Comparison of ENCODE assay signal across 27 mouse cellular contexts in genomic region chr2:148021016-148021415, GRCm38 (mm10). TPM values are rescaled to one million over a fixed set of nuclear protein-coding genes. Genes with fewer than 3 reads are reported as not detected.
DNase-seq lines count a peak whose midpoint lies in the region; ATAC-seq lines count a peak whose summit lies in the region.
"Had no signal": no experiment of that assay in that cellular context is flagged by ENCODE, and none has a peak within 500 bp of the region (broad histone marks: within the 10 kb centered on the region; RNA-seq: fewer than 3 reads in every experiment).

No protein-coding gene starts in this region.

- no peak overlapping the region for H3K4me2 ChIP-seq in hindbrain, embryonic 11.5 days (replicated peaks; ENCODE audit: low read depth, low read length)
- no peak overlapping the region for H3K4me2 ChIP-seq in hindbrain, embryonic 16.5 days (ENCODE audit: low read length)
- peak overlapping the region; percentile 6 for H3K4me2 ChIP-seq in lung, embryonic 16.5 days (ENCODE audit: low read depth, low read length)
- no peak overlapping the region for H3K4me2 ChIP-seq in midbrain, embryonic 13.5 days (replicated peaks)
- H3K4me2 ChIP-seq in midbrain, embryonic 16.5 days (ENCODE audit: low read length): no peak overlapping the region
- H3K4me2 ChIP-seq: embryonic facial prominence, embryonic 13.5 days; heart, embryonic 13.5 days; hindbrain, embryonic 15.5 days; intestine, embryonic 15.5 days; stomach, embryonic 15.5 days had no signal

- WGBS in hindbrain, embryonic 11.5 days: 22% methylated on average over 9 of the region's 9 CpGs
- WGBS in hindbrain, embryonic 16.5 days: 13% methylated on average over 9 of the region's 9 CpGs
- 28% methylated on average over 9 of the region's 9 CpGs for WGBS in lung, embryonic 16.5 days
- WGBS in midbrain, embryonic 13.5 days: 12% methylated on average over 9 of the region's 9 CpGs
- 13% methylated on average over 9 of the region's 9 CpGs for WGBS in midbrain, embryonic 16.5 days

- H3K4me3 ChIP-seq in hindbrain, embryonic 11.5 days (ENCODE audit: low read depth, low read length): no peak overlapping the region
- H3K4me3 ChIP-seq in hindbrain, embryonic 16.5 days (ENCODE audit: low read length): no peak overlapping the region
- no peak overlapping the region; the same call in 1 of the 2 replicates for H3K4me3 ChIP-seq in lung, embryonic 16.5 days (ENCODE audit: low read length)
- no peak overlapping the region for H3K4me3 ChIP-seq in midbrain, embryonic 13.5 days (replicated peaks)
- H3K4me3 ChIP-seq in midbrain, embryonic 16.5 days (ENCODE audit: low read depth, low read length): no peak overlapping the region
- H3K4me3 ChIP-seq: embryonic facial prominence, embryonic 13.5 days; forebrain, embryonic 10.5 days; heart, embryonic 13.5 days; hindbrain, embryonic 15.5 days; intestine, embryonic 15.5 days; stomach, embryonic 15.5 days had no signal

- H3K4me1 ChIP-seq in hindbrain, embryonic 11.5 days (replicated peaks; ENCODE audit: control insufficient read depth, insufficient read depth, low read length): no peaks in the 10 kb centered on the region
- no peaks in the 10 kb centered on the region for H3K4me1 ChIP-seq in hindbrain, embryonic 16.5 days (ENCODE audit: control insufficient read depth, insufficient read depth, low read depth, low read length)
- peaks cover 7% of the 10 kb centered on the region; the same call in 1 of the 2 replicates for H3K4me1 ChIP-seq in lung, embryonic 16.5 days (replicated peaks; ENCODE audit: control insufficient read depth, insufficient read depth, low read length)
- H3K4me1 ChIP-seq in midbrain, embryonic 13.5 days (replicated peaks): peaks cover 7% of the 10 kb centered on the region
- H3K4me1 ChIP-seq in midbrain, embryonic 16.5 days (ENCODE audit: control insufficient read depth, insufficient read depth, low read length): no peaks in the 10 kb centered on the region
- H3K4me1 ChIP-seq: embryonic facial prominence, embryonic 13.5 days; heart, embryonic 13.5 days; hindbrain, embryonic 15.5 days; intestine, embryonic 15.5 days had no signal

- H3K27ac ChIP-seq in hindbrain, embryonic 11.5 days (ENCODE audit: low read depth, low read length): no peak overlapping the region
- no peak overlapping the region for H3K27ac ChIP-seq in hindbrain, embryonic 16.5 days (ENCODE audit: low read depth, low read length)
- H3K27ac ChIP-seq in lung, embryonic 16.5 days (ENCODE audit: low read length): no peak overlapping the region
- H3K27ac ChIP-seq in midbrain, embryonic 13.5 days: peak overlapping the region; percentile 32; the same call in 1 of the 2 replicates
- no peak overlapping the region for H3K27ac ChIP-seq in midbrain, embryonic 16.5 days (ENCODE audit: low read length)
- H3K27ac ChIP-seq: embryonic facial prominence, embryonic 13.5 days; forebrain, embryonic 10.5 days; heart, embryonic 13.5 days; hindbrain, embryonic 15.5 days; intestine, embryonic 15.5 days; liver, embryonic 14.5 days; stomach, embryonic 15.5 days had no signal

- peaks cover 70% of the 10 kb centered on the region for H3K27me3 ChIP-seq in hindbrain, embryonic 11.5 days (ENCODE audit: control insufficient read depth, insufficient read depth, low read length)
- peaks cover 60% of the 10 kb centered on the region for H3K27me3 ChIP-seq in hindbrain, embryonic 16.5 days (replicated peaks; ENCODE audit: control insufficient read depth, insufficient read depth, low read length)
- H3K27me3 ChIP-seq in lung, embryonic 16.5 days (ENCODE audit: control insufficient read depth, insufficient read depth, low read depth, low read length): 0 out of 2 replicates have a peak, but pooled peaks cover 4% of the 10 kb centered on the region
- H3K27me3 ChIP-seq in midbrain, embryonic 13.5 days: peaks cover 87% of the 10 kb centered on the region
- H3K27me3 ChIP-seq in midbrain, embryonic 16.5 days (ENCODE audit: control insufficient read depth, insufficient read depth, low read depth, low read length): peaks cover 56% of the 10 kb centered on the region
- H3K27me3 ChIP-seq: stomach, embryonic 15.5 days had no signal

- H3K36me3 ChIP-seq in hindbrain, embryonic 11.5 days (ENCODE audit: control insufficient read depth, insufficient read depth, low read length): no peaks in the 10 kb centered on the region
- no peaks in the 10 kb centered on the region for H3K36me3 ChIP-seq in hindbrain, embryonic 16.5 days (ENCODE audit: control insufficient read depth, insufficient read depth, low read length)
- H3K36me3 ChIP-seq in lung, embryonic 16.5 days (ENCODE audit: control insufficient read depth, insufficient read depth, low read length): no peaks in the 10 kb centered on the region
- no peaks in the 10 kb centered on the region for H3K36me3 ChIP-seq in midbrain, embryonic 13.5 days
- no peaks in the 10 kb centered on the region for H3K36me3 ChIP-seq in midbrain, embryonic 16.5 days (ENCODE audit: control insufficient read depth, insufficient read depth, low read length)
- H3K36me3 ChIP-seq: embryonic facial prominence, embryonic 13.5 days; forebrain, embryonic 10.5 days; heart, embryonic 13.5 days; hindbrain, embryonic 15.5 days; intestine, embryonic 15.5 days; stomach, embryonic 15.5 days had no signal

- peak; percentile 50 for DNase-seq in embryo, embryonic 10.5 days (ENCODE audit: low spot score)
- no peak for DNase-seq in embryo, embryonic 11 days
- DNase-seq in hindbrain, embryonic 11.5 days (ENCODE audit: low spot score): peak; percentile 42
- no peak for DNase-seq in lung, adult 18-20 months
- DNase-seq: adrenal gland, adult 2 months; adrenal gland, postnatal 36 days; cerebellum, adult 2 months; cerebellum, postnatal 14 days; forebrain, postnatal 0 days; heart, postnatal 10 days; kidney, postnatal 25 days; liver; lung, postnatal 14 days; right cerebral cortex, postnatal 25 days had no signal

- no peak overlapping the region for H3K9ac ChIP-seq in hindbrain, embryonic 11.5 days (ENCODE audit: low read depth, low read length)
- H3K9ac ChIP-seq in hindbrain, embryonic 16.5 days (ENCODE audit: low read depth, low read length): no peak overlapping the region
- H3K9ac ChIP-seq in lung, embryonic 16.5 days (ENCODE audit: low read length): peak overlapping the region; percentile 8; the same call in 1 of the 2 replicates
- H3K9ac ChIP-seq in midbrain, embryonic 13.5 days (replicated peaks): no peak overlapping the region
- no peak overlapping the region for H3K9ac ChIP-seq in midbrain, embryonic 16.5 days (ENCODE audit: low read depth, low read length)
- H3K9ac ChIP-seq: embryonic facial prominence, embryonic 13.5 days; forebrain, postnatal 0 days; heart, embryonic 13.5 days; hindbrain, embryonic 15.5 days; intestine, embryonic 15.5 days; liver, embryonic 14.5 days; stomach, embryonic 15.5 days had no signal

- H3K9me3 ChIP-seq in hindbrain, embryonic 11.5 days (ENCODE audit: control insufficient read depth, low read length): no peaks in the 10 kb centered on the region
- no peaks in the 10 kb centered on the region for H3K9me3 ChIP-seq in hindbrain, embryonic 16.5 days (ENCODE audit: control insufficient read depth, low read length)
- no peaks in the 10 kb centered on the region for H3K9me3 ChIP-seq in lung, embryonic 16.5 days (ENCODE audit: control insufficient read depth, low read length)
- H3K9me3 ChIP-seq in midbrain, embryonic 13.5 days: no peaks in the 10 kb centered on the region
- no peaks in the 10 kb centered on the region for H3K9me3 ChIP-seq in midbrain, embryonic 16.5 days (replicated peaks; ENCODE audit: control insufficient read depth, low read length, poor library complexity, severe bottlenecking)
- H3K9me3 ChIP-seq: embryonic facial prominence, embryonic 13.5 days; forebrain, embryonic 10.5 days; heart, embryonic 13.5 days; hindbrain, embryonic 15.5 days; intestine, embryonic 15.5 days; stomach, embryonic 15.5 days had no signal

- peak; percentile 58; the same call in 1 of the 2 replicates for ATAC-seq in hindbrain, embryonic 11.5 days (ENCODE audit: low FRiP score)
- no peak for ATAC-seq in hindbrain, embryonic 16.5 days
- ATAC-seq in lung, embryonic 16.5 days (ENCODE audit: low read depth): no peak
- no peak for ATAC-seq in midbrain, embryonic 13.5 days
- no peak for ATAC-seq in midbrain, embryonic 16.5 days
- ATAC-seq: activated CD4-positive, CD25-positive, alpha-beta regulatory T cell, adult 4 months; forebrain, postnatal 0 days; intestine, embryonic 15.5 days had no signal

RNA-seq across cellular contexts. Expression of gene Foxa2, which starts 25.8 kb away (rescaled TPM):
- polyA plus RNA-seq in hindbrain, embryonic 11.5 days (2014; fragmentation: Nextera tagmentation; extraction: Ambion mirVana): 3.4 and 4.5 TPM in 2 replicates
- polyA plus RNA-seq in hindbrain, embryonic 16.5 days (2015; fragmentation: Nextera tagmentation; extraction: Ambion mirVana): 0.75 and 1.2 TPM in 2 replicates
- polyA plus RNA-seq in lung, embryonic 16.5 days (2015; fragmentation: Nextera tagmentation; extraction: Ambion mirVana): 32.6 and 38.1 TPM in 2 replicates
- 4.0 and 9.2 TPM in 2 replicates for polyA plus RNA-seq in midbrain, embryonic 13.5 days (2015; fragmentation: Nextera tagmentation; extraction: Ambion mirVana)
- polyA plus RNA-seq in midbrain, embryonic 16.5 days (2015; fragmentation: Nextera tagmentation; extraction: Ambion mirVana): 1.9 and 4.1 TPM in 2 replicates
- polyA plus RNA-seq: activated CD4-positive, CD25-positive, alpha-beta regulatory T cell, adult 4 months; cerebellum, adult 2 months; cortical plate, adult 2 months had no signal

Comparison
In these comparisons a context has a peak if more than half of its experiments do, and no peak if none do; other contexts are left out.
1. DNase-seq: peak in embryo, embryonic 10.5 days (single experiment) and hindbrain, embryonic 11.5 days (single experiment); none in embryo, embryonic 11 days (single experiment) and lung, adult 18-20 months (0 of 2).